Comparison of ENCODE assay signal across 10 mouse cellular contexts in the genomic region with DNA sequence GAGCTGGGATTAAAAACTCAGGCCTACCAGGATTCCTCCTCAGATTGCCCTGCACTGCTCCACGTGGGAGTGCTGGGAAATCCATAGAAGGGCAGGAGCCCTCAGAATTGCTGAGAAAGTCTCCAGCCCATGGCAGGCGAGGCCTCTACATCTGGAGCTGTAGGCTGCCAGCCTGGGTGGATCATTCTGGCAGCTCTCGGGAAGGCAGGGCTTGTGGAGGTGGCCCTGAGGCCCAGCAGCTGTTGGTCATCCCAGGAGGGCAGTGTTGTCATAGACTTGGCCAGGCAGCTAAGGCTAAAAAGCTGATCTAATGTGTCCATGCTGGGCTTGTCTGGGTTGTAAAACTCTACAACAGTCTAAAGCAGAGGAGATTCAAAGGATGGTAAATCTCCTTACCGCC.
DNase-seq lines count a peak whose midpoint lies in the region; ATAC-seq lines count a peak whose summit lies in the region.
"Had no signal": no experiment of that assay in that cellular context is flagged by ENCODE, and none has a peak within 500 bp of the region (broad histone marks: within the 10 kb centered on the region; RNA-seq: fewer than 3 reads in every experiment).

No protein-coding gene starts in this region.

- no peak overlapping the region for H3K4me3 ChIP-seq in midbrain, embryonic 10.5 days
- H3K4me3 ChIP-seq in midbrain, embryonic 11.5 days (ENCODE audit: low read depth, low read length): no peak overlapping the region
- no peak overlapping the region for H3K4me3 ChIP-seq in kidney, embryonic 16.5 days (ENCODE audit: low read length)

- DNase-seq in midbrain, embryonic 10.5 days (ENCODE audit: low spot score): peak; percentile 10
- DNase-seq in midbrain, embryonic 11.5 days (ENCODE audit: low spot score, missing footprints): no peak
- peak; percentile 39 to 64 for DNase-seq in gastrocnemius, adult 8-10 months (ENCODE audit: low spot score in 2 of 2)
- DNase-seq in skeletal muscle tissue, adult 2 months (ENCODE audit: low read depth, low spot score): peak; percentile 77
- DNase-seq in cerebellum, adult 11-12 months: no peak
- no peak for DNase-seq in cerebellum, postnatal 25 days
- no peak for DNase-seq in left cerebral cortex, adult 11 months (ENCODE audit: low spot score)
- DNase-seq: thymus, adult 18-20 months had no signal

- no peak overlapping the region for H3K9ac ChIP-seq in midbrain, embryonic 11.5 days (ENCODE audit: low read length)
- no peak overlapping the region for H3K9ac ChIP-seq in kidney, embryonic 16.5 days (replicated peaks; ENCODE audit: low read length)
- H3K9ac ChIP-seq: liver, embryonic 14.5 days had no signal

- no peaks in the 10 kb centered on the region for H3K36me3 ChIP-seq in midbrain, embryonic 10.5 days
- no peaks in the 10 kb centered on the region for H3K36me3 ChIP-seq in midbrain, embryonic 11.5 days (ENCODE audit: control insufficient read depth, insufficient read depth, low read length)
- H3K36me3 ChIP-seq in kidney, embryonic 16.5 days (ENCODE audit: insufficient read depth, low read length): no peaks in the 10 kb centered on the region

- WGBS in midbrain, embryonic 10.5 days: 84% methylated on average over 4 of the region's 4 CpGs
- WGBS in midbrain, embryonic 11.5 days: 76% methylated on average over 4 of the region's 4 CpGs
- 53% methylated on average over 4 of the region's 4 CpGs for WGBS in kidney, embryonic 16.5 days

- H3K27ac ChIP-seq in midbrain, embryonic 10.5 days (replicated peaks): no peak overlapping the region
- no peak overlapping the region for H3K27ac ChIP-seq in midbrain, embryonic 11.5 days (ENCODE audit: low read depth, low read length)
- no peak overlapping the region for H3K27ac ChIP-seq in kidney, embryonic 16.5 days (ENCODE audit: low read length)
- H3K27ac ChIP-seq: liver, embryonic 14.5 days had no signal

- H3K9me3 ChIP-seq in midbrain, embryonic 10.5 days (replicated peaks): no peaks in the 10 kb centered on the region
- no peaks in the 10 kb centered on the region for H3K9me3 ChIP-seq in midbrain, embryonic 11.5 days (ENCODE audit: control insufficient read depth, low read length)
- H3K9me3 ChIP-seq in kidney, embryonic 16.5 days (ENCODE audit: low read length): no peaks in the 10 kb centered on the region

- no peaks in the 10 kb centered on the region for H3K27me3 ChIP-seq in midbrain, embryonic 10.5 days (ENCODE audit: low read depth, poor library complexity, severe bottlenecking)
- H3K27me3 ChIP-seq in midbrain, embryonic 11.5 days (ENCODE audit: control insufficient read depth, insufficient read depth, low read length): no peaks in the 10 kb centered on the region
- no peaks in the 10 kb centered on the region for H3K27me3 ChIP-seq in kidney, embryonic 16.5 days (ENCODE audit: insufficient read depth, low read length)

- no peaks in the 10 kb centered on the region for H3K4me1 ChIP-seq in midbrain, embryonic 10.5 days
- no peaks in the 10 kb centered on the region for H3K4me1 ChIP-seq in midbrain, embryonic 11.5 days (ENCODE audit: control insufficient read depth, insufficient read depth, low read length)
- peaks cover 16% of the 10 kb centered on the region; the same call in 1 of the 2 replicates for H3K4me1 ChIP-seq in kidney, embryonic 16.5 days (ENCODE audit: insufficient read depth, low read length)

- H3K4me2 ChIP-seq in midbrain, embryonic 11.5 days: no peak overlapping the region
- H3K4me2 ChIP-seq in kidney, embryonic 16.5 days (replicated peaks; ENCODE audit: low read depth, low read length): no peak overlapping the region

- no peak for ATAC-seq in midbrain, embryonic 11.5 days (ENCODE audit: low FRiP score)
- ATAC-seq in kidney, embryonic 16.5 days (ENCODE audit: low FRiP score, low TSS enrichment): peak; percentile 61; the same call in 1 of the 2 replicates

Comparison
In these comparisons a context has a peak if more than half of its experiments do, and no peak if none do; other contexts are left out.
1. DNase-seq: peak in midbrain, embryonic 10.5 days (single experiment), gastrocnemius, adult 8-10 months (2 of 2) and skeletal muscle tissue, adult 2 months (single experiment); none in midbrain, embryonic 11.5 days (single experiment), cerebellum, adult 11-12 months (single experiment), cerebellum, postnatal 25 days (0 of 2) and left cerebral cortex, adult 11 months (single experiment).